Mouse (Mus musculus) cerebellum, adult (tissue): ENCODE data around the gene Eif2s3x.
A peak's percentile ranks its signal among the peaks of the same experiment; 100 is the strongest.
"Not testable (repeated sequence)": the region's sequence is repeated elsewhere in the genome, so short reads cannot be mapped to it uniquely, and the experiment has no call there.

Experiments
- ATAC-seq: cut with Nextera tagmentation; 2 replicates; pipeline ENCODE4 v1.9.2; 2017; ENCODE audit warnings: mild to moderate bottlenecking, moderate library complexity, mixed read lengths; ENCODE audit not compliant: insufficient number of reproducible peaks, low FRiP score, low TSS enrichment

The Eif2s3x gene

GRCm38 (mm10) chrX:94212597-94213321 is at the start of gene Eif2s3x:
Eif2s3x (minus strand) TSS chrX:94212862.
- ATAC-seq: peak; percentile 96

GRCm38 (mm10) chrX:94235601-94236000 is 22.9 kb upstream of the Eif2s3x start:
- ATAC-seq: no peak

DNA sequence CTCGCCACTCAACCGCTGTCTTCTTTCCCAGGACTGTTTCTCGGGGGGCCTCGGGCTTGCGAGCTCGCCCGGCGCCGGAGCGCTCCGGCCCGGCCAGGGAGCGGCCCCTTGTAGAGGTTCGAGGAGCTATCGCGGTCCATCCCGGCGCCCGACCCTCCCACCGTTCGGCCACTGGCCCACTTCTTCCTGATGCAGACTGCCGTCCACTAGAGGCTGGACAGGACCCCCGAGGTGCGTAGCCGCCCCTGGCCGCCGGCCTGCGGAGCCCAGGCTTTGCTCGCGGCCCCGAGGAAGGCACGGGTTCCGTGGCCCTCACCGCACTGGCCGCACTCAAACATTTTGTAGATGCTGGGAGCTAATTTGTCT is 22.5 kb upstream of the Eif2s3x start:
- peak; percentile 47 for ATAC-seq

DNA sequence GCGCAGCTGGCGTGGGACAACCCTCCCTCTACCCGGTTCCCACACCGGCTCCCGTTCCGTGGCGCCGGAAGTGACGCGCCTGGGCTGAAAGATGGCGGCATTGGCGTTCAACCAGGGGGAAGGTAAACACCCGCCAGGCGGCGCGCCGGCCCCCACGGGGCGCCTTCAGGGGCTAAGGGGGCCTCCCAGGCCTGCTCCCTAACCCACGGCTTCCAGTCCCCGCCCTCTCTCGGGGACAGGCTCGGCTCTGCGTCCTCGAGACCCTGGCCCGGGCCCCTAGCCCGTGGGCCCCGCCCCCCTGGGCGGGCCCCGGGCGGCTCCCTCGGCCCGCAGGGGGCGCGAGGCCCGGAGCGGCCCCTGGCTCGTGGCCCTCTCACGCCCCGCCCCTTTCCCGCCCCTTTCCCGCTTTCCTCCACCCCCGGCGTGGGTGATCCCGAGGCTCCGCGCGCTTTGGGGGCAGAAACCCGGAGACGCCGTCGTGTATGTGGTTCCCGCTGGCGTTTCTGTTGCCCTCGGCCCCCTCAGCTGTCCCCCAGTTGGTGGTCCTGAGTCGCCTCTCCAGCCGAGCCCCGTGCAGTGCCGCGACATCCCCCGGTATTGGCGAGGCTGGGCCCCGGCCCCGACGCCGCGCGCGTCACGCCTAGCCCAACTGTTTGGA is 22.0 kb upstream of the Eif2s3x start, which contains the start of gene Klhl15:
Gene Klhl15 (plus strand): TSS at position 68 of the 658 bp plus-strand sequence.
- peak; percentile 91 for ATAC-seq

- peak; percentile 69 for ATAC-seq
Measured at GRCm38 (mm10) chrX:94233936-94234531, 21.4 kb upstream of the Eif2s3x start.

DNA sequence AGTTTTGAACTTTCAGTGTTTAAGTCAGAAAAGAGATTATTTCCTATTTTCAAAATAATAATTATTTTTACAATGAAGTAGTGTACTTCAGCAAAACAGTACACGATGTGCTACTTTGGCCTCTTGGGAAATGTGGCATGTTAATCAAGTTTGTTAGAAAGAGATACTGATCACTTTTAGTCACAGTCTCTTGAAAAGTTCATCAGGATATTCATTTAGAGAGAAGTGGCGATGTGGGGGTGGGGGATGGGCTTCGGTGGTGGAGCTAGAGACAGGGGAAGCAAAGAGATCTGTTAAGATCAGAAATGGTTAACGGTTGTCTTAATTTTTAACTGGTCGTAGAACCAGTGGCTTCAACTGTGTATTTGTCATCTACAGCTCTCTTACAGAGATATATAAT is 20.8 kb upstream of the Eif2s3x start:
- no peak for ATAC-seq

- 0 out of 2 replicates have a peak, but pooled peaks have one; percentile 4 for ATAC-seq
Measured at GRCm38 (mm10) chrX:94213384-94213783, 722 bp upstream of the Eif2s3x start.

DNA sequence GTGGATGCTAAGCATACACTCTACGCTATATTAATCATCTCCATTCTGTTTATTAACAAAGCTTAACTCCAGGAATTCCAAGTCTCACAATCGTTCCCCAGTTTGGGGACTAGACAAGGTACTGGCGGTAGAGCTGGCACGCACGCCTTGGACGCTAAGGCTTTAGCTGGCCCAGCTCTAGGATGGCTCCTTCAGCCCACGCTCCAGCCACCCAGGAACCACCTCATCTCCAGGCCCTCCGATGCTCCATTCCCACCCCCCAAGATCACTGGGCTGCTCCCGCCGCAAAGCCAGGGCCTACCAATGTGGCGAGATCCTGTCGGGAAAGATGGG is 432 bp downstream of the Eif2s3x start:
- ATAC-seq: no peak; the same call in 1 of the 2 replicates

GRCm38 (mm10) chrX:94197789-94198188 is 14.9 kb downstream of the Eif2s3x start:
- no peak for ATAC-seq

DNA sequence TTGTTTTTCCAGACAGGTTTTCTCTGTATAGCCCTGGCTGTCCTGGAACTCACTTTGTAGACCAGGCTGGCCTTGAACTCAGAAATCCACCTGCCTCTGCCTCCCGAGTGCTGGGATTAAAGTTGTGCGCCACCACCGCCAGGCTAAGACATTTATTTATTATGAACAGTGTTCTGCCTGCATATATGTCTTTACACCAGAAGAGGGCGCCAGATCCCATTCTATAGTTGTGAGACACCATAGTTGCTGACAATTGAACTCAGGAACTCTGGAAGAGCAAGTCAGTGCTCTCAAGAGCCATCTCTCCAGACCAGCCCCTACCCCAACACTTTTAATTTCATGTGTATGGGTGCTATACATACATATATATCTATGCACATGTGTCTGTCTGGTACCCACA is 18.8 kb downstream of the Eif2s3x start:
- ATAC-seq: not testable (repeated sequence)

- no peak for ATAC-seq
Measured at GRCm38 (mm10) chrX:94185156-94185555, 27.5 kb downstream of the Eif2s3x start.

GRCm38 (mm10) chrX:94183814-94184213 is 28.8 kb downstream of the Eif2s3x start:
- no peak for ATAC-seq

DNA sequence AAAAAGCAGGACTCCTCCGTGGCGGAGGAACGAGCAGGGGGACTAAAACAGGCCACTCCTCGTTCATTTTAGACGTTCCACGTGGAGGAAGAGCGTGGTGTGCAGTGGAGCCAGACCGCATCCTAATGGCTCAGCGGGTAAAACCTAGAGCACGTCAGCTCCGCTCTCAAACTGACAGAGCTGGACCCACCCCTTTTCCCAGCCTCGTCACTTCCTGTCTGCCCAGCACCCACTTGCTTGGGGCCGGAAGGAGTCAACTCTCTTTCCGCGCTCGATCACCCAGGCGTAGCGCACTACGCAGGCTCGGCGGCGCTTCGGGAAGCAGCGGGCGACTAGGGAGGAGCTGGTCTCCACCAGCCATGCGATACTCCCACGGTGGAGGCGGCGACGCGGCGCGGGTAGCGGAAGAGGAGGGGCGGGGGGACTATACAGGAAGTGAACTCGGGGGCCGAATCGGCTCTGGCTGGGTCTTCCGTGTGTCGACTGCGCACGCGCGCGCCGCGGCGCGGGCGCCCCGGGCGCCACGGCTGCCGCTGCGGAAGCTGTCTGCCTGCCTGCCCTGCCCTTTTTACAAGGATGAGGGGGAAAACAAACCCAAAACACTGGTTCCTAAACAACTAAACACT is 34.8 kb downstream of the Eif2s3x start:
- ATAC-seq: peak; percentile 99

GRCm38 (mm10) chrX:94169348-94169747 is 43.3 kb downstream of the Eif2s3x start:
- no peak for ATAC-seq

- no peak for ATAC-seq
Measured at GRCm38 (mm10) chrX:94152251-94152830, 60.3 kb downstream of the Eif2s3x start.

GRCm38 (mm10) chrX:94150471-94150870 is 62.2 kb downstream of the Eif2s3x start:
- no peak for ATAC-seq

DNA sequence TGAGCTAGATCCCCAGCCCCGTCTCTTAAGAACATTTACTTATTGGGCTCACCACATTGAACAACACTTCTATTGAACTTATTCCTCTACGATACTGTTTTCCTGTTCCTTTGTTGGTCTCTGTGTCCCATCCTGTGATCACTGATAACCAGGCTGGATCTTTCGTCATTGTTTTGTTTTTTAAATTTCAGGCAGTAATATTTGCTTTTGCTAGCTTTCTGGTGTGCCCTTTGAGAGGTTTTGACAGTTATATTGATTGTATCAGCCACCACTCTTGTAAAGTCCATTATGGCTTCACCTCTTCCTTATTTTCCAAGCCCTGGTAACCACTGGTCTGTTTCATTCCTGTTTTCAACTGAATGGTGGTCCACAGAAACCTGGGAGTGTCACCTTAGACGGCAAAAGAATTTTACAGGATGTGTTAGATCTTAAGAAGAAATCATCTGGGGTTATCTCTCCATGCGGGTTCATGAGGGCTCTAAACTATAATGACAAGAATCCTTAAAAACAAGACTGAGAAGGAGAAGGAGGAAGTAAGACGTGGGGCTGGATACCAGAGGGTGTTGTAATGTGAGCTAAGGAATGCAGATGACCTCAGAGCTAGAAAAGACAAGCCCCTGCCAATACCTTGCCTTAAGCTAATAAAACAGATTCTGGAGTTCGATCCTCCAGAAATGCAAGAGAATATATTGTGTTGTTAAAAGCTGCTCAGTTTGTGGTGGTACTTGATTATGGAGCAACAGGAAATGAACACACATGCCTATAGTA is 70.5 kb downstream of the Eif2s3x start:
- no peak for ATAC-seq

GRCm38 (mm10) chrX:94140080-94140479 is 72.6 kb downstream of the Eif2s3x start:
- no peak for ATAC-seq
